Mouse (Mus musculus): ENCODE data around the gene Lgi4.

DNA sequence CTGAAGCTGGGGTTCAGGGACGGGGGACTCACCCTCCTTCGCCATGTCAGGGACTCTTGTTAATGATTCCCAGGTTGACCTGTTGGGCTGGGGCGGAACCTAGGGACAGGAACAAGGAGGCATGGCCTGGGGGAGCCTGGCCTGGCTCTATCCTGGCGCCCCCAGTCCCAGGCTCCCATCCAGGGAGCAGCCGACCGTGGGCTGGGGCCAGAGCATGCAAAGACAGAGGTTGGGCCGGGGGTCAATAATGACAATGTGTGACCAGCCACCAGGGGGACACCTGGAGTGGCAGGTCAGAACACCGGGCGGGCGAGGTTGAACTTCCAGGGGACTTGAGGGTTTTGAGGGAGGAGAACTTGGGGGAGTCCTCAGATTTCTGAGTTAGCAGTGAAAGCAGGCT is 55.5 kb downstream of the Lgi4 start:
- TF ChIP-seq CTCF (IDR thresholded peaks at IDR 0.05; ENCODE audit: extremely low read depth, insufficient read depth, low read length) (no peak), POLR2A (IDR thresholded peaks at IDR 0.05; ENCODE audit: extremely low read depth, insufficient read depth, low read length) (no peak)
